Mouse (Mus musculus): ENCODE data around the gene Emilin2. TPM values are rescaled to one million over a fixed set of nuclear protein-coding genes. Genes with fewer than 3 reads are reported as not detected.
A peak's percentile ranks its signal among the peaks of the same experiment; 100 is the strongest.

Emilin2 gene
- polyA plus RNA-seq, 1 experiment = 2.6 TPM

DNA sequence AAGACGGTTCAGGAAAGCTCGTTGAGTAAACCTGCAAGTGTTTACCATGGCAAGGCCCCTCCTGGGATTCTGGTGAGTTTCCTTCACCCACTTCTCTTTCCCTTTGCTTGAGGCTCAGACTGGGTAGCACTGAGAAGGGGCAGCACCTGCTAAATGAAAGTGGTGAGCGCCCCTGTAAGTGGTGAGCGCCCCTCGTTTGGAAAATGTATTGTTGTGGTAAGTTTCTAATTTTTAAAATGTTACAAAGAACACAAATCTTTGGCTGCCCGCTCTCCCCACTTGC, 107.0 kb downstream of the Emilin2 start:
- no peaks in the 10 kb centered on the region for H3K36me3 ChIP-seq (ENCODE audit: control insufficient read depth, insufficient read depth, low read length)
- H3K27me3 ChIP-seq (replicated peaks; ENCODE audit: control insufficient read depth, insufficient read depth, low read length) = no peaks in the 10 kb centered on the region
- H3K27ac ChIP-seq (ENCODE audit: insufficient read depth, low read depth, low read length) = peak overlapping the region; percentile 54; the same call in 1 of the 2 replicates
- H3K4me1 ChIP-seq (ENCODE audit: control insufficient read depth, insufficient read depth, low read length) = peaks cover 56% of the 10 kb centered on the region
- 66% methylated on average over 6 of the region's 6 CpGs for WGBS
- no peak for DNase-seq
- H3K4me3 ChIP-seq (ENCODE audit: insufficient read depth, low read depth, low read length) = no peak overlapping the region
- TF ChIP-seq POLR2A (IDR thresholded peaks at IDR 0.05; ENCODE audit: low read depth, low read length) (no peak), CTCF (conservative IDR thresholded peaks at IDR 0.05; ENCODE audit: insufficient read depth, insufficient read length, low read depth, low read length) (no peak)

DNA sequence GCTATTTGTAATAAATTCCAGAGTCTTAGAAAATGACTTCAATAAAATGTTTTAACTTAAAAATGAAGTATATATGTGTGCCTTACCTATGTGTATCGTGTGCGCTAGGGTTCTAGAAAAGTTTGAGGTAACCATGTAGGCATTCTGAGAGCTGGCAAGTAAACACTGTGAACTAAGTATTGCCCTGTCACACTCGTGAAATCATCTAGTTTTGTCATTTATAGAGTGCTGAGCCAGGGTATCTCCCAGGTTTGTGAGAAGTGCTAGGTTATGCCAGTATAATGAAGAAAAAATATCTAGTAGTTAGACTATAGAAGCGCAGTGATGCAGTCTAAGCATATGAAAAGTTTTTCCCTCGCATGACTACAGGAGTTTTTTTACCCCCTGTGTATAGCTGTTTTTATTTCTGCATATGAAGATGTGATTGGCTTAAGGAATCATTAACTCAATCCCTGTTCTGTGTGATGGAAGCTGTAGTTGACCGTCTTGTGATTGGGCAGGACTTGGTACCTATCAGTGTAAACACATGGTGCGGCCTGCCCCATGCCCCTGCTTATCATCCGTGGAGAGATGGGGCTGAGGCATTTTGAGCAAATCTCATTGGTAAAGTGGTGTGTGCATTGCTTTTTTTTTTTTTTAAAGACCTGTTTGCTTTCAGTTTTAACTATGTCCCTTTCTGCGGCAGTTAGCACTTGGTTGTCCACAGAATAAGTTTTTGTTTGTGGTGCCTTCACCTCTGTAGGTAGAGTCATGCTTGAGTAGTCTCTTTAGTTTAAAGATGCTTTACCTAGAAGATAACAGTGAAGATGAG, 107.6 kb downstream of the Emilin2 start:
- DNase-seq = peak; percentile 48
- Histone ChIP-seq H3K4me1 (ENCODE audit: control insufficient read depth, insufficient read depth, low read length) (peaks cover 61% of the 10 kb centered on the region), H3K4me3 (ENCODE audit: insufficient read depth, low read depth, low read length) (no peak overlapping the region), H3K27ac (ENCODE audit: insufficient read depth, low read depth, low read length) (peak overlapping the region; percentile 54; the same call in 1 of the 2 replicates), H3K27me3 (replicated peaks; ENCODE audit: control insufficient read depth, insufficient read depth, low read length) (no peaks in the 10 kb centered on the region), H3K36me3 (ENCODE audit: control insufficient read depth, insufficient read depth, low read length) (no peaks in the 10 kb centered on the region)
- no peak for TF ChIP-seq POLR2A (IDR thresholded peaks at IDR 0.05; ENCODE audit: low read depth, low read length)
- no peak for TF ChIP-seq CTCF (conservative IDR thresholded peaks at IDR 0.05; ENCODE audit: insufficient read depth, insufficient read length, low read depth, low read length)
- 58% methylated on average over 9 of the region's 9 CpGs for WGBS

Other genes with a start within 250 kb of the Emilin2 start
- 17.7 and 20.5 TPM in 2 replicates for gene Lpin2, start 129.4 kb downstream of the Emilin2 start, polyA plus RNA-seq (2012; rRNA removed)
- 0.22 and 0.29 TPM in 2 replicates for gene Gm4707, start 147.9 kb upstream of the Emilin2 start, polyA plus RNA-seq (2012; rRNA removed)
- gene Smchd1, start 163.4 kb upstream of the Emilin2 start, polyA plus RNA-seq (2012; rRNA removed) = 5.6 and 6.8 TPM in 2 replicates
- gene Ndc80, start 214.9 kb upstream of the Emilin2 start, polyA plus RNA-seq (2012; rRNA removed) = 0.03 TPM in 1 of 2 replicates, not detected in the other
- gene Spdya, start 240.1 kb upstream of the Emilin2 start, polyA plus RNA-seq (2012; rRNA removed) = 0.08 TPM in 1 of 2 replicates, not detected in the other

Measured in kidney, adult 2 months (tissue).